Mouse (Mus musculus) CH12.LX (cell line): ENCODE results near the gene Gm5741. TPM values are rescaled to one million over a fixed set of nuclear protein-coding genes. Genes with fewer than 3 reads are reported as not detected.
A peak's percentile ranks its signal among the peaks of the same experiment; 100 is the strongest.

Experiments
- DNase-seq: peaks from one replicate; pipeline ENCODE4 v3.0.0-alpha.2; 2013; ENCODE audit errors: extremely low read depth
- H3K27ac ChIP-seq: 2 replicates; pipeline ENCODE4 v1.5.1; 2012; ENCODE audit warnings: low read depth, mild to moderate bottlenecking, control low read depth, moderate library complexity; ENCODE audit not compliant: insufficient read depth
- H3K27me3 ChIP-seq: replicated peaks from 2 replicates; pipeline ENCODE3; 2012; ENCODE audit warnings: inconsistent platforms
- H3K36me3 ChIP-seq, 2 experiments: replicated peaks in 1 of 2; 2 replicates each; pipeline versions ENCODE3 to v1.6.1; 2012; ENCODE audit warnings: inconsistent platforms in 1 of 2, low read length in 1 of 2, mild to moderate bottlenecking in 1 of 2, mixed read lengths in 1 of 2, moderate library complexity in 1 of 2; ENCODE audit not compliant: control insufficient read depth in 1 of 2, insufficient read depth in 1 of 2
- H3K4me1 ChIP-seq, 2 experiments: 2 replicates each; pipeline ENCODE4 v1.6.1; 2012; ENCODE audit warnings: inconsistent platforms in 1 of 2, moderate library complexity in 1 of 2; ENCODE audit not compliant: insufficient read depth in 2 of 2, control insufficient read depth in 1 of 2
- H3K4me2 ChIP-seq: 2 replicates; pipeline ENCODE4 v1.6.1; 2012; ENCODE audit warnings: low read depth, mild to moderate bottlenecking, control low read depth; ENCODE audit not compliant: poor library complexity, insufficient read depth, severe bottlenecking
- H3K4me3 ChIP-seq, 3 experiments: fragments of 150-350 bp in 1 of 3; sonication (generic) in 1 of 3; replicated peaks in 1 of 3; 2 replicates each; pipeline versions ENCODE3 to v1.5.1; 2011 to 2012; ENCODE audit warnings: low read depth in 2 of 3, low read length in 2 of 3, mild to moderate bottlenecking in 2 of 3, moderate library complexity in 2 of 3, control low read depth in 1 of 3, improper control_type of control experiment in 1 of 3, inconsistent platforms in 1 of 3, mixed read lengths in 1 of 3; ENCODE audit not compliant: poor library complexity in 1 of 3
- H3K79me2 ChIP-seq: replicated peaks from 2 replicates; pipeline ENCODE4 v1.6.1; 2012; ENCODE audit warnings: mild to moderate bottlenecking, moderate library complexity; ENCODE audit not compliant: control insufficient read depth, poor library complexity, insufficient read depth, severe bottlenecking; ENCODE audit errors: extremely low read depth
- H3K9ac ChIP-seq: 2 replicates; pipeline ENCODE4 v1.6.1; 2012; ENCODE audit warnings: low read depth, mild to moderate bottlenecking, control low read depth, moderate library complexity; ENCODE audit not compliant: insufficient read depth
- H3K9me3 ChIP-seq: replicated peaks from 2 replicates; pipeline ENCODE3; 2012; ENCODE audit warnings: low read length, inconsistent platforms, mixed read lengths
- BHLHE40 ChIP-seq: IDR thresholded peaks from 2 replicates; pipeline ENCODE4 v1.6.1; 2011; ENCODE audit warnings: mild to moderate bottlenecking, low read depth, low read length, improper control_type of control experiment
- CHD1 ChIP-seq: IDR thresholded peaks from 2 replicates; pipeline ENCODE4 v1.6.1; 2012; ENCODE audit warnings: low read depth, low read length, improper control_type of control experiment, inconsistent platforms
- HCFC1 ChIP-seq: IDR thresholded peaks from 2 replicates; pipeline ENCODE4 v1.6.1; 2012; ENCODE audit warnings: low read depth, mild to moderate bottlenecking, inconsistent platforms, low read length, improper control_type of control experiment
- JUN ChIP-seq: IDR thresholded peaks from 2 replicates; pipeline ENCODE4 v1.6.1; 2011; ENCODE audit warnings: low read depth, mild to moderate bottlenecking, low read length, improper control_type of control experiment, moderate library complexity; ENCODE audit not compliant: insufficient read depth
- JUND ChIP-seq: conservative IDR thresholded peaks from 2 replicates; pipeline ENCODE4 v1.6.1; 2011; ENCODE audit warnings: low read depth, low read length, improper control_type of control experiment
- KAT2A ChIP-seq: IDR thresholded peaks from 2 replicates; pipeline ENCODE4 v1.6.1; 2012; ENCODE audit warnings: low read length, improper control_type of control experiment, inconsistent platforms; ENCODE audit not compliant: insufficient replicate concordance
- MAX ChIP-seq: IDR thresholded peaks from 2 replicates; pipeline ENCODE4 v1.6.1; 2011; ENCODE audit warnings: low read length, improper control_type of control experiment
- MAZ ChIP-seq: IDR thresholded peaks from 2 replicates; pipeline ENCODE4 v1.6.1; 2012; ENCODE audit warnings: low read depth, mild to moderate bottlenecking, inconsistent platforms, low read length, improper control_type of control experiment, moderate library complexity
- MXI1 ChIP-seq: IDR thresholded peaks from 2 replicates; pipeline ENCODE4 v1.6.1; 2011; ENCODE audit warnings: mild to moderate bottlenecking, low read depth, low read length, improper control_type of control experiment
- MYC ChIP-seq: IDR thresholded peaks from 2 replicates; pipeline ENCODE4 v1.6.1; 2011; ENCODE audit warnings: low read depth, mild to moderate bottlenecking, improper control_type of control experiment, low read length
- POLR2AphosphoS2 ChIP-seq: IDR thresholded peaks from 2 replicates; pipeline ENCODE4 v1.6.1; 2011; ENCODE audit warnings: low read depth, low read length, improper control_type of control experiment
- RCOR1 ChIP-seq: conservative IDR thresholded peaks from 2 replicates; pipeline ENCODE4 v1.6.1; 2012; ENCODE audit warnings: low read depth, mild to moderate bottlenecking, inconsistent platforms, low read length, improper control_type of control experiment
- TCF12 ChIP-seq: IDR thresholded peaks from 2 replicates; pipeline ENCODE4 v1.6.1; 2014; ENCODE audit warnings: low read depth, mild to moderate bottlenecking, inconsistent platforms, low read length, improper control_type of control experiment
- USF2 ChIP-seq: conservative IDR thresholded peaks from 2 replicates; pipeline ENCODE4 v1.6.1; 2011; ENCODE audit warnings: low read depth, low read length, improper control_type of control experiment
- ZC3H11A ChIP-seq: IDR thresholded peaks from 2 replicates; pipeline ENCODE4 v1.6.1; 2012; ENCODE audit warnings: low read depth, mild to moderate bottlenecking, inconsistent platforms, low read length, improper control_type of control experiment
- dilution Hi-C: fragments of 300-500 bp; cut with MboI; formaldehyde crosslinking; loops from 2 replicates; pipeline ENCODE4 v1.14.3; 2020; ENCODE audit warnings: low sequenced_read_pairs; ENCODE audit not compliant: extremely low pct_unique_long_range_greater_than_20kb, extremely low pct_ligation_motif_present
- in situ Hi-C: fragments of 300-500 bp; cut with MboI; formaldehyde crosslinking; loops from 3 replicates; pipeline ENCODE4 v1.14.3; 2019; ENCODE audit warnings: low sequenced_read_pairs, low pct_ligation_motif_present, low pct_unique_long_range_greater_than_20kb, mixed read lengths
- polyA plus RNA-seq: library from polyadenylated mRNA; unstranded; fragments of >175 nt; gene quantifications from 2 replicates; pipeline ENCODE4 v1.2.1, GENCODE M21; 2012; ENCODE audit warnings: low read depth; ENCODE audit not compliant: insufficient read length
- total RNA-seq, 2 experiments: library from RNA; depleted of rRNA; stranded (reverse); fragments of 300-350 nt in 1 of 2; fragments of >200 nt in 1 of 2; gene quantifications; 2 replicates each; pipeline ENCODE4 v1.2.3; 2012 to 2014

Gene Gm5741
- total and polyA plus RNA-seq, 3 experiments = 1.0 TPM; not detected in 2

DNA sequence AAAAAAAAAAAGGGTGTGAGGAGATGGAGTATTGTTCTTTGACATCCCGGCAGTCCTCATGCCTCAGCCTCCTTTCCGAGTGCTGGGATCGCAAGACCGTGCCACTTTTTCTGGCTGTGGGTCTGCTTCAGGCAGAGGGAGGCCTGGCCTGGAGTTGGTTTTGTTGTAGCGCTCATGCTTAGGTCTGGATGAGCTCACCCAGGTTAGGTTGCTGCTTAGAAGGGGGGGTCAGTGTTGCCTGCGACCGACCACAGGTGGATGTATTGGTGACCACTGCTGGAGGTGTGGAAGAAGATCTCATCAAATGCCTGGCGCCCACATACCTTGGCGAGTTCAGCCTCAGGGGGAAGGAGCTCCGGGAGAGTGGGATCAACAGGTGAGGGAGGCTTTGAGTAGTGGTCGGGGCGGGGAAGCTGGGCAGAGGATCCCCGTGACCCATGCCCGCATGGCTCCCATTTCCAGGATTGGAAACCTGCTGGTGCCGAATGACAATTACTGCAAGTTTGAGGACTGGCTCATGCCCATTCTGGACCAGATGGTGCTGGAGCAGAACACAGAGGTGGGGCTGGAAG, 5.3 kb upstream of the Gm5741 start:
- no peak for TF ChIP-seq BHLHE40
- TF ChIP-seq JUND = no peak
- TF ChIP-seq ZC3H11A = no peak
- TF ChIP-seq JUN = no peak
- no peak for DNase-seq
- Histone ChIP-seq H3K4me3 (peak overlapping the region in 2 of 3 experiments; percentile 41 to 92), H3K4me1 (peaks cover 6 to 27% of the 10 kb centered on the region in 2 experiments), H3K79me2 (peaks cover 17% of the 10 kb centered on the region), H3K27me3 (no peaks in the 10 kb centered on the region), H3K9me3 (no peaks in the 10 kb centered on the region), H3K36me3 (peaks cover 44 to 59% of the 10 kb centered on the region in 2 experiments), H3K4me2 (peak overlapping the region; percentile 76; the same call in 1 of the 2 replicates), H3K9ac (peak overlapping the region; percentile 99; the same call in 1 of the 2 replicates), H3K27ac (no peak overlapping the region)
- dilution Hi-C loops (no loop called here), in situ Hi-C loops (loop anchor here (5.0 kb wide), 1 partner anchor 99 kb away; no protein-coding TSS in a partner anchor)

DNA sequence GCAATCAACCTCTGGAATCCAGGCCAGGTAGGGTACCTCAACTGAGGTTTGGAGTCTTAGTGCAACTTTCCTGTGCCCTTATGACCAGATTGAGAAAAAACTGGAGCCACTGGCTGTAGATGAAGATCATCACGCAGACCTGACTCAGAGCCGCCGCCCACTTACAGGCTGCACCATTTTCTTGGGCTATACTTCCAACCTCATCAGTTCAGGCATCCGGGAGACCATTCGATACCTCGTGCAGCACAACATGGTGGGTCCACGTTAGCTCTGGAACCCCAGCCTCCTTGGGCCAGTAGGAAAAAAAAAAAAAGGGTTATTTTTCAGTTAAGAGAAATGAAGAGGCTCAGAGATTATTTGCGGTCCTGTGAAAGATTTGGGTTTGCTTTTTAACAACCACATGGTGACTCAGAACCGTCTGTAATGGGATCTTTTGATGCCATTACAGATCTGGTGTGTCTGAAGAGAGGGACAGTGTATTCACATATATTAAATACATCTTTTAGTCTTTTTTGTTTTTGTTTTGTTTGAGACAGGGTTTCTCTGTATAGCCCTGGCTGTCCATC, 4.7 kb upstream of the Gm5741 start:
- dilution Hi-C loops (no loop called here), in situ Hi-C loops (loop anchor here (5.0 kb wide), 1 partner anchor 100 kb away; no protein-coding TSS in a partner anchor)
- Histone ChIP-seq H3K4me3 (peak overlapping the region; percentile 92 to 99 (median 98)), H3K4me1 (peaks cover 6 to 27% of the 10 kb centered on the region in 2 experiments), H3K9me3 (no peaks in the 10 kb centered on the region), H3K4me2 (peak overlapping the region; percentile 76), H3K9ac (peak overlapping the region; percentile 99), H3K79me2 (peaks cover 17% of the 10 kb centered on the region), H3K36me3 (peaks cover 44 to 60% of the 10 kb centered on the region in 2 experiments), H3K27me3 (no peaks in the 10 kb centered on the region), H3K27ac (no peak overlapping the region; the same call in 1 of the 2 replicates)
- peak; percentile 47 for DNase-seq
- TF ChIP-seq ZC3H11A = no peak
- TF ChIP-seq RCOR1 = no peak; the same call in 1 of the 2 replicates
- no peak; the same call in 1 of the 2 replicates for TF ChIP-seq POLR2AphosphoS2
- 0 out of 2 replicates have a peak, but pooled peaks have one; percentile 52 for TF ChIP-seq CHD1
- no peak for TF ChIP-seq TCF12
- no peak for TF ChIP-seq HCFC1
- TF ChIP-seq MAZ = no peak
- peak; percentile 74; the same call in 1 of the 2 replicates for TF ChIP-seq MAX
- no peak for TF ChIP-seq USF2
- no peak for TF ChIP-seq KAT2A
- no peak for TF ChIP-seq MXI1
- TF ChIP-seq MYC = peak; percentile 92
